Mouse (Mus musculus): ENCODE measurements around the gene Hba-a1. TPM values are rescaled to one million over a fixed set of nuclear protein-coding genes. Genes with fewer than 3 reads are reported as not detected.

Gene Hba-a1
- total RNA-seq, 4 experiments from 2014 or later = 119 to 302 (median 188) TPM

Other genes starting within 250 kb of the Hba-a1 start
- gene Il9r, start 83.2 kb upstream of the Hba-a1 start, total RNA-seq (2022) = under 1 TPM in 1 of 4 experiments, not detected in 3; 0.29 TPM
- gene Snrnp25, start 78.1 kb upstream of the Hba-a1 start, total RNA-seq (2022) = 10 to 100 TPM in 2 of 4 experiments, 1 to 10 TPM in 2; 9.4 to 12.5 (median 10.0) TPM
- 10 to 100 TPM; 13.0 to 16.3 (median 14.4) TPM for gene Rhbdf1, start 61.2 kb upstream of the Hba-a1 start, total RNA-seq (2022)
- gene Mpg, start 57.0 kb upstream of the Hba-a1 start, total RNA-seq (2022) = 1 to 10 TPM; 3.9 to 5.9 (median 4.8) TPM
- 10 to 100 TPM; 22.9 to 27.2 (median 24.6) TPM for gene Nprl3, start 15.8 kb upstream of the Hba-a1 start, total RNA-seq (2022)
- gene Hba-x, start 7.1 kb upstream of the Hba-a1 start, total RNA-seq (2022) = not detected
- gene Hbq1b, start 3.5 kb downstream of the Hba-a1 start, total RNA-seq (2022) = not detected
- 100 to 1,000 TPM in 3 of 4 experiments, 10 to 100 TPM in 1; 93.3 to 179 (median 137) TPM for gene Hba-a2, start 13.0 kb downstream of the Hba-a1 start, total RNA-seq (2022)
- not detected for gene Hbq1a, start 16.6 kb downstream of the Hba-a1 start, total RNA-seq (2022)
- gene Sh3pxd2b, start 64.3 kb downstream of the Hba-a1 start, total RNA-seq (2022) = 1 to 10 TPM; 1.7 to 2.8 (median 2.3) TPM
- 1 to 10 TPM; 6.3 to 7.2 (median 6.6) TPM for gene Ubtd2, start 171.9 kb downstream of the Hba-a1 start, total RNA-seq (2022)
- gene Efcab9, start 248.6 kb downstream of the Hba-a1 start, total RNA-seq (2022) = 1 to 10 TPM in 3 of 4 experiments, under 1 TPM in 1; 0.74 to 1.7 (median 1.3) TPM
- gene Stk10, start 249.8 kb downstream of the Hba-a1 start, total RNA-seq (2022) = 1 to 10 TPM; 1.2 to 2.4 (median 1.9) TPM